Mouse (Mus musculus) spleen, postnatal 10 days (tissue): ENCODE measurements around the gene Spata22.
"Not testable (repeated sequence)": the region's sequence is repeated elsewhere in the genome, so short reads cannot be mapped to it uniquely, and the experiment has no call there.

Source experiments
- DNase-seq, 2 experiments: peaks; one replicate each; pipeline ENCODE4 v3.0.0; 2021 to 2022; ENCODE audit warnings: low spot score in 2 of 2

Spata22 gene

GRCm38 (mm10) chr11:73329442-73329841 is at the start of gene Spata22, which contains the start of the genes Aspa and Gm49340:
TSS of gene Spata22 (plus strand) at chr11:73329741.
TSS of gene Aspa (minus strand) at chr11:73329596.
TSS of gene Gm49340 (plus strand) at chr11:73329741.
- DNase-seq, result no peak

GRCm38 (mm10) chr11:73280710-73281109 is 48.8 kb upstream of the Spata22 start:
- no peak for DNase-seq

GRCm38 (mm10) chr11:73281528-73282027 is 48.0 kb upstream of the Spata22 start:
- peak in 1 of 2 experiments; percentile 28 for DNase-seq

GRCm38 (mm10) chr11:73283369-73283768 is 46.2 kb upstream of the Spata22 start:
- DNase-seq, result no peak

GRCm38 (mm10) chr11:73283926-73284325 is 45.6 kb upstream of the Spata22 start:
- DNase-seq, result no peak

- no peak for DNase-seq
Measured at GRCm38 (mm10) chr11:73284351-73284750, 45.2 kb upstream of the Spata22 start.

GRCm38 (mm10) chr11:73289621-73290020 is 39.9 kb upstream of the Spata22 start:
- DNase-seq, result no peak

- no peak for DNase-seq
Measured at GRCm38 (mm10) chr11:73303123-73303522, 26.4 kb upstream of the Spata22 start.

GRCm38 (mm10) chr11:73315961-73316360 is 13.6 kb upstream of the Spata22 start:
- no peak for DNase-seq

- not testable (repeated sequence) for DNase-seq
Measured at GRCm38 (mm10) chr11:73318581-73318980, 11.0 kb upstream of the Spata22 start.

- not testable (repeated sequence) for DNase-seq
Measured at GRCm38 (mm10) chr11:73321064-73321463, 8.5 kb upstream of the Spata22 start.

GRCm38 (mm10) chr11:73323906-73324830 is 5.4 kb upstream of the Spata22 start:
- DNase-seq, result no peak

- DNase-seq, result no peak
Measured at GRCm38 (mm10) chr11:73326485-73326886, 3.1 kb upstream of the Spata22 start.

- no peak for DNase-seq
Measured at GRCm38 (mm10) chr11:73327361-73327760, 2.2 kb upstream of the Spata22 start.

- DNase-seq, result no peak
Measured at GRCm38 (mm10) chr11:73333357-73333756, 3.8 kb downstream of the Spata22 start.

- DNase-seq, result no peak
Measured at GRCm38 (mm10) chr11:73336919-73337318, 7.4 kb downstream of the Spata22 start.

GRCm38 (mm10) chr11:73350483-73350882 is 20.9 kb downstream of the Spata22 start, which contains the start of gene Olfr20:
TSS of gene Olfr20 (plus strand) at chr11:73350783.
- no peak for DNase-seq

GRCm38 (mm10) chr11:73370946-73371345 is 41.4 kb downstream of the Spata22 start, which contains the start of gene Olfr376:
TSS of gene Olfr376 (plus strand) at chr11:73371246.
- no peak for DNase-seq

- DNase-seq, result no peak
Measured at GRCm38 (mm10) chr11:73395374-73395773, 65.8 kb downstream of the Spata22 start.
